Mouse (Mus musculus) bone marrow macrophage, adult 2 months (primary cell): Measurements from ENCODE around the gene Cmtm7.

Source experiments
- CTCF ChIP-seq: IDR thresholded peaks from 2 replicates; pipeline ENCODE4 v1.5.1; 2012; ENCODE audit warnings: low read depth, mild to moderate bottlenecking, low read length, moderate library complexity
- POLR2A ChIP-seq: IDR thresholded peaks from 2 replicates; pipeline ENCODE4 v1.6.1; 2012; ENCODE audit warnings: mild to moderate bottlenecking, low read depth, low read length, borderline replicate concordance

- no peak for TF ChIP-seq CTCF
- no peak for TF ChIP-seq POLR2A
These were observed 30.3 kb upstream of the Cmtm7 start for GRCm38 (mm10) chr9:114812001-114812400.
